Mouse (Mus musculus) T-helper 2 cell (primary cell): ENCODE data around the gene E130308A19Rik.

Source experiments
- in situ Hi-C: fragments of 300-600 bp; cut with MboI, MseI; formaldehyde crosslinking; loops from one replicate; pipeline ENCODE4 v1.15.1; 2025; ENCODE audit warnings: high pct_unique_total_duplicates

The E130308A19Rik gene

DNA sequence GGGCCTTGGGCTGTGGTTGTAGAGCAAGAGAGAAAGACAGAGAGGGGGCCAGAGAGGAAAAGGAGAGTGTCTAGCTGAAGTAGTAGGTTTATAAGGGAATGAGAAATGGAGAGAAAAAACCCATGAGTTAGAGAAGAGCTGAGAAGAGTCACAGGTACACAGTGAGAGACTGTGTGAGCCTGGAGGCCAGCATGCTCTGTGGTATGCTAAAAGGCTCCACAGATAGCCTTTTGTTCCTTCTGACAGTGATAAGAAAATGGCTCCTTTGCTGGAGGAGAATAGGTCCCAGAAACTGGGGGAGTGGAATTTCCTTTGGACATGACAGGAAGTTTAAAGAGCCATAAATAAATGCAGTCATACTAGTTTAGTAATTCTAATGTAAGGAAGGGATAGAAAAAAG lies 13.2 kb downstream of the E130308A19Rik start:
- in situ Hi-C loops: no loop called here

DNA sequence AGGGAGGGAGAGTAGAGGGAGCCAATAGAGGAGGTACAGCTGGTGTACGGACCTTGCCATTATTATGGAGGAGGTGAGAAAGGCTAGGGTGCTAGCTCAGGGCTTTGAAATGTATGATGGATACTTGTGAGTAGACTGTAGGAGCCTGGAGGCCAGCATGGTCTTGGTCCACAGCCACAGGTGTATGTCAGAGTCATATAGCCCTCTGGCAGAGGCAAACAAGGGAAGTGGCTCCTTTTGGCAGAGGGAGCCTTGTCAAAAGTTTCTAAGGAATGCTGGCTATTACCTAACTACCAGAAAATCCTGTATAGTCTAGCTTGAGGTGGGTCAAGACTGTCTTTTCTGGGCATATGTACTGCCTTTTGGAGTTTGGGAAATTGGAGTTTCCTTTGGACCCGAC lies 14.7 kb downstream of the E130308A19Rik start:
- in situ Hi-C loops: no loop called here

DNA sequence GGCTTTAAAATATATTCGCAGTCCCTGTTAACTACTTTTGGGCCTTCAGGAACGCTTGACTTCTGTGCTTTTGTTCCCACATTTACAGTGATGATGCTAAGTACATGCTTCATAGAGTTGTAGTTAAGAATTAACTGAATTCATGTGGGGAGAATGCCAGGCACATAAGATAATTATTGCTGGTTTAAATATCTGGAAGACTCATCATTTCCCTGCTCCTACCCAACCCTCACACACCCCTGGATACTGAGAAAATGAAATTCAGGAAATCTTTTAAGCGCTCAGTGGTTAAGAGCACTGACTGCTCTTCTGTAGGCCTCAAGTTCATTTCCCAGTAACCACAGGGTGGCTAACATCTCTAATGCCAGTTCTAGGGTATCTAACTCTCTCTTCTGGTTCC lies 16.0 kb downstream of the E130308A19Rik start:
- in situ Hi-C loops: no loop called here

DNA sequence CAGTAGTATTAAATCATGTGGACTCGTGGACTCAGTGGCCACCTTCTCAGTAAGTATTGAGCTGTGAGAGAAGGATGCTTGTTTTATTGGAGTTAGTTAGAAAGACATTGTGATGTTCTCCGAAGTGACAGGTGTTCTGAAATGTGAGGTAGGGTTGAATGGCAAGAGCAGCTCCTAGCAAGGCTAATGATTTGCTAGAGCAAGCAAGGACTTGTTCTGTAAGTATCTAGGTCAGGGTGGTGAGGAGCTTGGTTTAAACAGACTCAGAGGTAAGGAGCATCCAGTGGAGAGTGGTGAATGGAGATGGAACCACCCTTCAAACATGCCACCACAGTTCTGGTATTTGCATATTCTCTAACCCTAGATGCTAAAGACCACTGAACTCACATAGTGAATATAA lies 16.6 kb downstream of the E130308A19Rik start:
- in situ Hi-C loops: no loop called here

DNA sequence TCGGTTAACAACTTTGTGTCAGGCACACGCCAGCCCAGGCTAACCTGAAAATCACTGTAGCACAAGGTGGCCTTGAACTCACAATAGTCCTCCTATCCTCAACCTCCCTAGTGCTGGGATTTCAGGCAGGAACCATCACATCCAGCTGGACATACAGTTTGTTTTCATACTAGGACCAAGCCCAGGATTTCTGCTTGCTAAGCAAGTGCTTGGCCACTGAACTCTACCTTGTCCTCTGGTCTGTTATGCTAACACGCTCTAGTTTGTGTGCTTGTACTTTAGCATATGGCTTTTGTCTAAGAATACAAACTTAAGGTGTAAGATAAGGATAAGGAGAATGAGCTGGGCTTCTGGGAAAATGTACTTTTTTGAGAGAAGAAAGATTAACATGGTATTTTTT lies 18.4 kb downstream of the E130308A19Rik start:
- in situ Hi-C loops: no loop called here

DNA sequence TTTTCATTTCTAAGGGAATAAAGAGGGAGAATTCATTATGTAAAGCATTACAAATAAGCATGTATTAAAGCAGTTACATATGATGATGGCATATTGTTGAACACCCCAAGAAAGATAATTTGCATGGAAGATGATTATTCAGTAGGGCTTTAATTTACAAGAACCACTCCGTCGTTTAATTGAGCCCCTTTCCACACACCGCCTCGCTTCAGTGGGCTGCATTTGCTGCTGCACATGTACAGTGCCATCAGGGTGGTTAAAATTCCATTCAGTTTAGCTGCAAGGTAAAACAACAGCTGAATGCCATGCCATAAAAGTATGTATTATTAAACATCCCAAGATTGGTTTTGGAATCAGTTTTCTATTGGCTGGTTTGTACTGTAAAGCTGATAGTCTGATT lies 19.0 kb downstream of the E130308A19Rik start:
- in situ Hi-C loops: no loop called here

DNA sequence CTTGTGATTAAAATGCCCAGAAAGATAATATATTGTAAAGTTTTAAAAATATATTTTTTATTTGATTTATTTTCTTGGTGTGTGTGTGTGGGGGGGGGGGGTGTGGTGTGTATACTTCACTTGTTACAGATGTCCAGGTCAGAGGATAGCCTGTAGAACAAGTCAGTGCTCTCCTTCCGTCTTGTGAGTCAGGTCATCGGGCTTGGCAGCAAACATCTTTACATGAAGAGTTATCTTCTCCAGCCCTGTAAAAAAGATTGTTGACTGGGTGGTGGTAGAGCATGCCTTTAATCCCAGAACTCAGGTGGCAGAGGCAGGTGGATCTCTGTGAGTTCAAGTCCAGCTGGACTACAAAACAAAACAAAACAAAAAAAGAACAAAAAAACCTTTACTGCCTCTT lies 19.6 kb downstream of the E130308A19Rik start:
- in situ Hi-C loops: no loop called here

DNA sequence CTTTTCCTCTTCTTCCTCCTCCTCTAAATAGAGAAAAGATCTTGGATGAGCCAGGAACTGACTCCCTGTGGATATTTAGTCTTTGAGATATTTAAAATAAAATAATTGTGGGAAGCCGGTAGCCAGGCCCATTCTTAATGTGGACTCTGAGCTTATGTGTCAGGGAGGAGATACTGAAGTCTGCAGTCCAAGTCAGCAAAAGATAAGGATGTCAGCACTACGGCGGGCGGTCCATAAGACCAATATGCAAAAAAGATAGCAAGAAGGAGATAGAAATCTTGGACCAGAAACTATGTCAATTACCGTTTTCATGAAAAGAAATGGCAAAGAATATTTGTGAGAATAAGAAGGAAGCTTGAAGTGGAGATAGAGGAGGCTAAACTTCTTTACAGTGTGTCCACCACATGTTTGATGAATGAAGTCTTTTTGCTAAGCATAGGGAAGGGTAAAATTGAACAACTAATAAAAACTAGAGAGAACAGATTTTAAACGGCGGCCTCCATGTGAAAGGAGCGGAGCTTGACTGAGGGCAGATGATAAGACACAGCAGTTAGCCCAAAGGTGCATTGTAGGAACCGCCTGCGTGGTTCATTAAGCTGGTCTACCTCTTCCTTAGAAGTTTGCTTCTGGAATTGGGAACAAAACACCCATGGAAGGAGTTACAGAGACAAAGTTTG lies 20.1 kb downstream of the E130308A19Rik start:
- in situ Hi-C loops: no loop called here

DNA sequence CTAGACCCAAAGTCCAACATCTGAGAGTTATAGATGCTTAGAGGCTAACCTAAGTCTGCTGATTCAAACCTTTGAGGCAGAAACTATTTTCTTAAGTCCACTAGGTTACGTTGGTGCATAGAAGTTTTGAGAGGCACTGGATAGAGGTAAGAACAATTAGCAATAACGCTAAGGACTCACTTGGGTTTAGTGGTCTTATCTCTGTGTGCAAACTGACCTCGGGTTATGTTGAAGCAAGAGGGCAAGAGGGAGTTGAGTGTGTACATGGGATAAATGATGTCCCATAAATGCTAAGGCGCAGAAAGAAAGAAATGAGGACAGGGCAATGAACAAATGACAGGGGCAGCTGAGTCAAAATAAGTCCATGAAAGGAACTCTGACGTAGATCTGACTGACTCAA lies 23.1 kb downstream of the E130308A19Rik start:
- in situ Hi-C loops: no loop called here

DNA sequence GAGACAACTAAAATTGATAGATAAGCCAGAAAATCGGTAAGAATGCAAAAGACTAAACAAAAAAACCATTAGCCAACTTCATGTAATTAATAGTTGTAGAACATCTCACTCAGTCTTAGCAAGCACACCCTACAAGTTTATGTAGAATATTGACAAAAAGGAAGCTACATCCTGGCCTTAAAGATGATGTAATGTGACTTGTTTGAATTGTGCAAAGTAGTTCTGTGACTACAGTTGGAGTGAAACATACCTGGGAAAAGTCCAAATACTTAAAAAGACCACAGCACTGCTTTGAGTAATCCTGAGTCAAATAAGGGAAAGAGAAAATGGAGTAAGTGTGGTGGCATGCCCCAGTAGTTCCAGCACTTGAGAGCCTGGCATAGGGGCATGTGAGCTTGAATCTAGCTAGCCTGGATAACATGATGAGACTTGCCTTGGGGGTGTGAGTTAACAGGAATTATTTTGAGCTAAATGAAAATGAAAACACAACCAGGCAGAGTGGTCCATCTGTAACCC lies 26.2 kb downstream of the E130308A19Rik start:
- in situ Hi-C loops: no loop called here

DNA sequence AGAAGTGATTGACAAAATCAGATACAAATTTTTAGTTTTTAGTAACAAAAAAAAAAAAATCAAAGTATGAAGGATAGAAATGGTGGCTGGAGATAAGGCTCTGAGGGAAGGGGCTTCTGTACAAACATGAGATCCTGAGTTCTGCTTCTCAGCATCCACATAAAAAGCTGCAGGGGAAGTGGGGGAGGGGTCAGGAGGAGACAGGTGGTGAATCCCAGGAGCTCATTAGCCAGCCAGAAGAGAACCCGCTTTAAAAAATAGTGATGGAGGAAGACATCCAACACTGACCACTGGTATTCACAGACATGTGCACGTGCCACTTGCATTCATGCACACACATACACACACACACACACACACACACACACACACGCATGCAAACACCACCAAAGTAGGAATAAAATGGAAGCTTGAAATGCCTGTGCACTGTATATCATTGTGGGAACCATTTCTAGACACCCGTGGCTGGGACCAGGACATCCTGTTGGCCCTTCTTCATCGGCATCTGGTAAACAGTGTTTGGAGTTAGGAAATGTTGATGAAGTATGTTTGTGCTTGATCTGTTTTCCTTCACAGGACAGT lies 30.1 kb downstream of the E130308A19Rik start:
- in situ Hi-C loops: no loop called here

DNA sequence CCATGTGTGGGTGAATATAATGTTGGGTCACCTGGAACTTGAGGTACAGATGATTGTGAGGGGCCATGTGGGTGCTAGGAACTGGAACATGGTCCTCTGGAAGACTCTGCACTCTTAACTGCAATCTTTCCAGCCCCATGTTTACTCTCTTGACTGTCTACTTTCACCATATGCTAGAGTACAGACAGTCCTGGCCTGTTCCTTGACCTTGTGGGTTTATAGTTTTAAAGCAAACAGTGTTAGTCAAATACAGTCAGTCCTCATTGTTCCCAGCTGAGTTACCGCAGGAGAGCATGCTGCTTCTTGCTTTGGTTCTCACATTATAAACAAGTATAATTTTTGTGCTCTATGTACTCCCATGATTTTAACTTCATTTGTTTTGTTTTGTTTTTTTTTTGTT lies 36.2 kb downstream of the E130308A19Rik start:
- in situ Hi-C loops: no loop called here

DNA sequence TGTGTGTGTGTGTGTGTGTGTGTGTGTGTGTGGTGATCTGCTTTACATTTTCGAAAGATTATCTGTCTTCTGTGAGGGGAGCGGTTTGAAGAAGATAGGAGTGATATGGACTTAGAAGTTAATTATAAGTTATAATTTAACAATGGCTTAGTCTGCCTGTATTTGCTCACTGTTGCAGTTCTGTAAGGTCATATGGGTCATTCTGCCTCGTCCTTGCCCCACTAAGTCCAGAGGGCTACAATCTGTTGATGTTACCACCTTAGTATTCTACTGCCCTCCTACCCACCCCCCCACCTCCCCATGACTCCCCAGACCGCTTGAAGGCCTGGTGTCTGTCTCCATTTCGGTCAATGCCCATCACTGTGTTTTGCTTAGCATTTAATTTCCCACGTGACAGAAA lies 37.4 kb downstream of the E130308A19Rik start:
- in situ Hi-C loops: no loop called here

DNA sequence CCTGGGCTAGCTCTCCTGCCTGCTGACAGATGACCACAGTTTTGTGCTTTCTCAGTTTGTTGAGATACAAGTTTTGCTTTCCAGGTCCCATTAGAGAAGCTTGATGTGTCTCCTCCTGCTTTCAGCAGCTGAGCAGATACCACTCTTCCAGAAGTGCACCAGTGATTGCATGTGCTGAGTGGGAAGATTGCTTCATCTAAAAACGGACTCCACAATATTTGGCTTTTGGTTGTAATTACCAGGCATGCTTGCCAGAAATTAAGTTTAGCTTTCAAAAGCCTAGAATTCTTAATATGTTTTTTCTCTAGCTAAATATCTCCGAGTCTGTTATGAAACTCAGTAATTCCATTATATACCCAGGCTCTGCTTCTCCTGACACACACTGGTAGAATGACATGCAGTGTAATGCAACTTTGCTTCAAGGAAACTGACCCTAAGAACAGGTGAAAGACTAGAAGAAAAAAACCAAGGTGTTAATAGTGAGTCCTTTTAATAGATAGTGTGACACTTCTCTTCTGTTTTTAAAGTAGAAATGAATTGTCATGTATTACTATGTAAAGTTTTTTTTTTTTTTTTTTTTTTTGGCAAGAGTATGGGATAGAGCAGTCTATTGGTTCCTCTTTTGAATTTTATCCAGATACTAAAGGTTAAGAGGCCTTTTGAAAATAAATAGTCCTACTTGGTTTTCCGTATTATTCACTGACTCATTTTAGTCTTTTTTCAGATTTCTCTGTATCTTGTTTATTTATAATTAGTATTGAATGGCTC lies 40.7 kb downstream of the E130308A19Rik start:
- in situ Hi-C loops: no loop called here

DNA sequence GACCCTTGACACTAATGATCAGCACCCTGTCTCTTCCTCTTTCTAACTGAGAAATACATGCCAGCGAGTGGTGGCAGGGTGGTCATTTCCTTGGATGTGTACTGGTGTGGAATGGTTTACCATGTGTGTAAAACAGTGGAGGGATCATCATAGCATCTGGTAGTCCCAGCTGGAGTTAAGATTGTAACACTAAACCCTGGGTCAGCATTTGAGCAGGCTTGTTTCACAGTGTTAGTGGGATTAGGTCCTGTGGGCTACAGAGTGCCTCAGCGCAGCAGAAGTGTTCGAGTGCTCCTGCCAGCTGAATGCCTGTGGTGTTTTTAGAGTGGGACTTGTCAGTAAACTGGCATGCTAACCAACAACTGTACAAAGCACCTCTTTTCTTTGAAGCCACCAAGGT lies 42.0 kb downstream of the E130308A19Rik start:
- in situ Hi-C loops: no loop called here

DNA sequence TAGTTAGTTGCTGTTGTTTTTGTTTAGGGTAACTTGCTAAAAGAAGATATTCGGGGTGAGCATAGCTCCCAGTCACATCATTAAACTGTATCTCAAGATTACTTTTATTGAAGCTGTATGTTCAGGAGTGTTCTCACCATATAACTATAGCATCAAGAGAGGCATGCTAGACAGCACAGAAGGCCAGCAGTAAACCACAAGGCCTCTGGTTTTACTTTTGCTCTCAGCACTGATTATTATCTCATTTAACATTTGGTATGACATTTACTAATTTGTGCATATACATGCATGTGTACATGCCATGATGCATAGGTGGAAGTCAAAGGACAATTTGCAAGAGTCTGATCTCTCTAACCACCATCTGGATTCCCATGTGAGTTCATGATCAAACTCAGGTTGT lies 43.1 kb downstream of the E130308A19Rik start:
- in situ Hi-C loops: no loop called here

DNA sequence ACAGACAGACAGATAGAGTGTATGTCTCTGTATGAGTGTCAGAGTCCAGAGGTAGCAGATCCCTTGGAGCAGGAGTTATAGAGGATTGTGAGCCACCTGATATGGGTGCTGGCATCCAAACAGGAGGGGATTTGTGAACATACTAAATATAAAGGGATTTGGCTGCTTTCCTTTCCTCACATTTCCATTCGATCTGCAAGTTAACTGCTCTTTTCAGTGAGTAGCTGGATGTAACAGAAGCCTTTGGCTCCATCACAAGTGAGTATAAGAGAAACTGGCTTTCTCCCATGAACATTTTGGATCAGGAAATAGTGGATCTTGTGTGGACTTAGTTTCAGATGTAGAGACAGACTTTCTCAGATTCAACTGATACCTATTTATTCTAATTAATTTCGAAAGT lies 44.0 kb downstream of the E130308A19Rik start:
- in situ Hi-C loops: no loop called here

DNA sequence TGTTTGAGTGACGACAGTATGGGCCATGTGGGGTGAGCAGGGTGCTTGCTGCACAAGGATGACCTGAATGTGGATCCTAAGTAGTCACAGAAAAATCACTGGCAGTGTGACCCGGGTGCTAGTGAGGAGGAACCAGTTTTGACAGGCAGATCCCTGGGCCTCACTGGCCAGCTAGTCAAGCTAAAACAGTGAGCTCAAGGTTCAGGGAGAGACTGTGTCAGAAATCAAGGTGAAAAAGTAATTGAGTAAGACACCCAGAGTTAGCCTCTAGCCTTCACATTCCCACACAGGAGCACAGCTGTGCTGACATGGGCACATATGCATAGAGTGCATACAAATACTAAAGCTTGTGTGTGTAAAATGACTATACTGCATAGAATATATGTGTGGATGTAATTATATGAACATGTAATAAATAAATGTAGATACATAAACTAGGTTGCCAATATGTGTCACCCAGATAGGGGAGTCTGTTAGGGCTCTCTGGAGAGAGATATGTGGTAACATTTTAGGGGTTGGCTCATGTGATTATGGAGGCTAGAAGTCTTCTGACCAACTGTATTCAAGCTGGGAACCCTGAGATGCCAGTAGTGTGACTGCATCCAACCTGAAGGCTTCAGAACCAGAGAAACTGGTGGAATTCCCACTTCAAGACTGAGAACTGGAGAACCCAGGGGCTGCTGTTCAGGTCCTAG lies 47.6 kb downstream of the E130308A19Rik start:
- in situ Hi-C loops: no loop called here

DNA sequence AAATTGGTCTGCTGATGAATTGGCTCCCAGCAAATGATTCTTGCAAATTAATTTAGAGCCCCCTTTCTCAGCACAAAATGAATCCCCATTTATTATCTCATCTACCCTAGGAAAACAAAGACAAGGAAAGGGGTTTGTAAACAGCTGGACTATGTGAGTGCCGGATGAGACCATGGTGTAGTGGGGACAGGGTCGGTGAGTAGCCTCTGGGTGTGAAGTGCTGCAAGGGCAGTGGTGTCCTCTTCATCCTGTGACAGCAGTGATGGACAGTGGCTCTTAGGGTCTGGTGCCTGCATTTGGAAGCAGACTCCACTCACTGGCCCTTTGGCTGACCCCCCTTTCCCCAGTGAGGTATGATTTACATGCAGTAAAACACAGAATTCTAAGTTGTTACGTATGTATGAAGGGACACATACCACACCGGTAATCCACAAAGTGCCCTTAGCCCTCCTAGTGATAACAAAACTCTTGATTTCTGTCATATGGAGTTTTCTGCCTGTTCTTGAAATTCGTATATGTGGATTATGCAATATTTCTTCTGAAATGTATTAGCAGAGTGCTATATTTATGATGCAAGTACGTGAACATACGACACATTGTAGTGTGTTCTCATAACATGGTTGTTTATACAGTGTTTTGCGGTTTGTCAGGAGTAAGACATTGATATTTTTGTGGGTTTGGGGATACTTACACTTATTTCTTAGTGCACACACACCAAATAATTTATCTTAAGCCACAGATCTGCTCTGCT lies 49.1 kb downstream of the E130308A19Rik start:
- in situ Hi-C loops: no loop called here

DNA sequence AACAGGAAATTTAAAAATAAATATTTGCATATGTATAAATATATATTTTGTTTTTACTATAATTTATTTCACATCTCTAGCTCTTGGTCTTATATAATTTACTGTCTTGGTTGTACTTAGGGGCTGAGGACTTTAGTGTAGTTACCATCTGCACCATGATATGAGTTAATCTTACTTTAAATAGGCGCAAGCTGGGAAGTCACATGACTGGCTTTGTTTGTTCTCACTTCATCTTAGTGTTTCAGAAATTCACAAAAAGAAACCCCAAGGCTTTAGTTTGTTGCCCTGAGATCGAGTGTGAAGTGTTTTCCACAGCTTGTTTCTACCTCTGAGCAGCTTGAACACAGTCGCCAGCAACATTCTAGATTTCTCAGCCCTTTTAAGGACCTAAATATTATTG lies 49.7 kb downstream of the E130308A19Rik start:
- in situ Hi-C loops: no loop called here

DNA sequence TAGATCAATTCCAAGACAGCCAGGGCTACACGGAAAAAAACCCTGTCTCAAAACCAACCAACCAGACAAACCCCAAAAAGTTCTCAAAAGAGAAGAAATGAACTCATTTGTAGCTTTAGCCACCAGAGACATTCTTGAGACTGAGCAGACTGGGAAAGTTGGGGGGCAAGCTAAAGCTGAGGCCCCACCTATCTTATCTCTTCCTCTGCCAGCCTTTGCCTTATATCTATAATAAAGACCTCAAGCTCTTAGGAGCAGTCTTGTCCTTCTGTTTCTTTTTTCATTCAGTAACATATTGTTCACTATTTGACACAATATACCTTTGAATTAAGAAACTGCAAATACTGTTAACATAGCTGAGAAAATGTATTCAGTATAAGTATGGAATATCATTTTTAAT lies 55.4 kb downstream of the E130308A19Rik start:
- in situ Hi-C loops: no loop called here

DNA sequence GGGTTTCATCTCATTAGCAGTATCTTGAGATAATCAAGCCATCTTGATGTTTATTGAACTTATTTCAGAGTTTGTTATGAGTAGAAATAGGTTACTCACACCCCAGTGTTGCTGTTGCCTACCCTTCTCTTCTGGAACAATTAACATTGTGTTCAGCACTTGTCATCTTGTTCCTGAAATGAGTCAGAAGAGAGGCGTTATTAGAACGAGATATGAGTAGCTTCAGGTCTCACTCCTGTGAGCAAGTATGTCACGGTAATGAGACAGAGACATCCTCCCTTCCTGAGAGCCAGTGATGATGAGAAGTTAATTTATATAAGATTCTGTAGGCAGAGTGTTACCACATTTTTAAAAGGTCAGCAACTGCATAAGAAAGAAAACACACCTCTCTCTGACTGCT lies 56.5 kb downstream of the E130308A19Rik start:
- in situ Hi-C loops: no loop called here
